Mouse (Mus musculus) thymus, adult 2 months (tissue): ENCODE data around the gene Atp1b2.

ENCODE experiments used
- CTCF ChIP-seq: fragments of 200-500 bp; IDR thresholded peaks from 2 replicates; pipeline ENCODE4 v1.5.1; 2012; ENCODE audit warnings: mild to moderate bottlenecking, control low read depth, low read length, moderate library complexity, borderline replicate concordance; ENCODE audit not compliant: control insufficient read depth, poor library complexity, insufficient read depth; ENCODE audit errors: extremely low read depth
- POLR2A ChIP-seq: fragments of 200-500 bp; IDR thresholded peaks from 2 replicates; pipeline ENCODE4 v1.6.1; 2012; ENCODE audit warnings: mild to moderate bottlenecking, low read length, control low read depth, moderate library complexity; ENCODE audit not compliant: control insufficient read depth, poor library complexity, insufficient read depth; ENCODE audit errors: extremely low read depth

DNA sequence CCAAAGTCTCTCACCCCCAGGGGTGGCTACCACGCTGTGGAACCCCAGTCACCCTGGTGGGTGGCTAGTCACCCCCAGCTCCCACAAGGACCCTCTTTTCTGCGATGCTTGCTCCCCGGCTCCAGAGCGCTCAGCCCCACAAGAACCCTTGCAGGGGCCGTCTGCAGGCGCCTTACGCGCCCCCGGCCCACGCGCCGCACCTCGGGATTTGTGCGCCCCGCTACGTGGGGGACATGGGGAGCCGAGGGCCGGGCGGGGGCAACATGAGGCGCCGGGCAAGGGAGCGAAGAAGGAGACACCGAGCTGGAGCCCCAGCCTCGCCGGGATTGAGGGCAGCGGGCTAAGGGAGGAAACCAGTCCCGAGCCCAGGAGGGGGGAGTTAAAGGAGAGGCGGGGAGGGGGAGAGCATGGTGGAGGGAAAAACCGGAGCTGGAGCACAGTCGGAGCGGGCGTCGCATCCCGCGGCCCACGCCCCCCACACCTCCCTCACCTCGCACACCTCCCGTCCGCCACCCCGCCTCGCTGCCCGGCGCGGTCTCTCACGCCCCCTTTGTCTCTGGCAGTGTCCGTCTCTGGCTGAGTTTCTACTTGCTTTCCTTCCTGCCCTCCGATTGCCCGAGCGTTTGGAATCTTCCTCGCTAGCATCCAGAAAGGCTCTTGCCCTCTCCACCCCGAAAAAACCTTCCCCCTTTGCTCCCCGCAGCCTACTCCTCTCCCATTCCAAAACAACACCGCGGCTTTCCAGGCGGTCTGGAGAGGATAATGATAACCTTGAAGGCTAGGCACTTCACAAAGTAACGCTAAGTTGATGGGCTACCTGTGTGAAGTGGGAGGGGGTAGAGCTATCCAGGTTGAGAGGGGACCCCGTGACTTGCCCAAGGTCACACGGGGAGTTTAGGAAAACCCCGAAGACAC, 45.6 kb downstream of the Atp1b2 start, which contains the start of gene Efnb3:
- no peak for TF ChIP-seq CTCF
- TF ChIP-seq POLR2A = no peak
